Mouse (Mus musculus): ENCODE results near the gene Golph3l. TPM values are rescaled to one million over a fixed set of nuclear protein-coding genes. Genes with fewer than 3 reads are reported as not detected.
"Not testable (repeated sequence)": the region's sequence is repeated elsewhere in the genome, so short reads cannot be mapped to it uniquely, and the experiment has no call there.

The Golph3l gene
- polyA plus RNA-seq, 1 experiment from 2014 or later: 31.4 TPM

DNA sequence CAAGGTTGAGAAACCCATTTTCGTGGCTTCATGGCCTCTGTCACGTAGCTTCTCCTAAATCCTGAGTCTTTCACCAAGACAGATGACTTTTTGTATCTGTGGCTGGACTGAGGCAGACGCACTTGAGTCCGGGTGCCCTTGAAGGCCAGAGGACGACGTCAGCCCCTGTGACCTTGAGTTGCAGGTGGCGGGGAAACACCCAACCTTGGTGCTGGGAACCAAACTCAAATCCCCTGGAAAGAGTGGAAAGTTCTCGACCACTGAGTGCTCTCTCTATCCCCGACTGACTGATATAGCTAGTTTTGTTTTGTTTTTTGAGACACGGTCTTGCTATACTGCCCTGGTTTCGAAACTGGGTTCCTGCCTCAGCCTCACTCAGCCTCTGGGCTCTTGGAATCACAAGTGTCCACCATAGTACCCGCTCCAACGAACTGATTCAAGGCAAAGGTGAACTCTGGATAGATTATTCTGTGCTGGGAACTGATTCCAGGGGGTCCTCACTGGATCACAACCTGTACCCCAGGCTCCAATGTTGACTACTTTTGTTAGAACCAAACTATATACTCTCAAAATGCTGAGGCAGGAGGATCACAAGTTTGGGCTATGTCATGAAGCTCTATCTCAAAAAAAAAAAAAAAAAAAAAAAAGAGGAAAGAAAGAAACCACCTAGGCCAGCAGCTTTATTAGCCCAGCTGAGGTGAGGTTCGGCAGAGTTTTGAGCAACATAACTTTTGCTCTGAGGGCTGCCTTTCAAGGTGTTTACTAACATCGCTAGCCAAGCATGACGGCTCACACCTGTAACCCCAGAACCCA is 62.9 kb downstream of the Golph3l start:
- Histone ChIP-seq H3K4me1 (peaks cover 19% of the 10 kb centered on the region), H3K4me3 (no peak overlapping the region), H3K36me3 (no peaks in the 10 kb centered on the region), H3K27ac (replicated peaks) (0 out of 2 replicates have a peak overlapping the region, but pooled peaks have one; percentile 0), H3K9me3 (replicated peaks) (no peaks in the 10 kb centered on the region), H3K27me3 (ENCODE audit: low read depth, poor library complexity, severe bottlenecking) (no peaks in the 10 kb centered on the region)
- WGBS: 89% methylated on average over 16 of the region's 16 CpGs
- DNase-seq (ENCODE audit: low spot score): no peak

DNA sequence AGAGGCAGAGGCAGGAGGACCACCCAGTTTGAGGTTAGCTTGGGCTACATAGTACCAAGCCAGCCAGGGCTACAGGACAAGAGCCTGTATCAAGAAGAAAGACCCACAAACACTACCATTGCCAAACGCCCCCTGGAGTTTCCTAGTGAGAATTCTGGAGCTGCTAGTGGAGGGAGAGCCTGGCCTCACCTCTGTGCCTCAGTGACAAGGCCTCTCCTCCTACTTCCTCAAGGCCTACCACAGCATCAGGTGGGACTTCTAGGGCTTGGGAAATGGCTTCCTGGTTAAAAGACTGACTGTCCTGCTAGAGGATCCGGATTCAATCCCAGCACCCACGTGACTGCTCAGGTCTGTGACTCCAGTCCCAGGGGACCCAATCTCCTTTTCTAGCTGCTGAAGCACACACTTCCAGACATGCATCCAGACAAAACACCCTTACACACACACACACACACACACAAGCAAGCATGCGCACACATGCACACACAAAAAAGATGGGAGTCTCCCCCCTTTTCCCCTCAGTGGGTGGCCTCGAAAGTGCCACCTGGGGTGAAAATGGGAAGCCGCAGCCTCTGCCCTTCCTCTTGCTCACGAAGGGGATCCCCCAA is 63.6 kb downstream of the Golph3l start:
- Histone ChIP-seq H3K4me1 (peaks cover 19% of the 10 kb centered on the region), H3K27ac (replicated peaks) (0 out of 2 replicates have a peak overlapping the region, but pooled peaks have one; percentile 0), H3K27me3 (ENCODE audit: low read depth, poor library complexity, severe bottlenecking) (no peaks in the 10 kb centered on the region), H3K36me3 (no peaks in the 10 kb centered on the region), H3K4me3 (no peak overlapping the region), H3K9me3 (replicated peaks) (no peaks in the 10 kb centered on the region)
- DNase-seq (ENCODE audit: low spot score): no peak
- 55% methylated on average over 7 of the region's 7 CpGs for WGBS

DNA sequence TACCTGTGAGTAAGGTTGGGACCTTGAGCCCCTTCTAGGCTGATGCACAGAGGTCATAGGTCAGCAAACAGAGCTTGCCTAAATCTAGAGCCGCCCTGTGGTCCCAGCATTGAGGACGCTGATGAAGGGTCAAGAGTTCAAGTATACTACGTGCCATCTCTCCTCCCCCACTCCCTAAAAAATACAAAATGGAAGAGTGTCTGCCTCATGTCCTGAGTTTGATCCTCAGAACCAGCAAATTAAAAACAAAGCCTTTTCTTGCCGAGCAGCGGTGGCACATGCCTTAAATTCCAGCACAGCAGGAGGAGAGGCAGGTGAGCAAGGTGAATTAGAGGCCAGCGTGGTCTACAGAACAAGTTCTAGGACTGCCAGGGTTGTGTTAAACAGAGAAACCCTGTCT is 64.1 kb downstream of the Golph3l start:
- Histone ChIP-seq H3K4me1 (peaks cover 24% of the 10 kb centered on the region), H3K27ac (replicated peaks) (no peak overlapping the region), H3K27me3 (ENCODE audit: low read depth, poor library complexity, severe bottlenecking) (no peaks in the 10 kb centered on the region), H3K4me3 (no peak overlapping the region), H3K36me3 (no peaks in the 10 kb centered on the region), H3K9me3 (replicated peaks) (no peaks in the 10 kb centered on the region)
- 11% methylated on average over 6 of the region's 6 CpGs for WGBS
- DNase-seq (ENCODE audit: low spot score): no peak

DNA sequence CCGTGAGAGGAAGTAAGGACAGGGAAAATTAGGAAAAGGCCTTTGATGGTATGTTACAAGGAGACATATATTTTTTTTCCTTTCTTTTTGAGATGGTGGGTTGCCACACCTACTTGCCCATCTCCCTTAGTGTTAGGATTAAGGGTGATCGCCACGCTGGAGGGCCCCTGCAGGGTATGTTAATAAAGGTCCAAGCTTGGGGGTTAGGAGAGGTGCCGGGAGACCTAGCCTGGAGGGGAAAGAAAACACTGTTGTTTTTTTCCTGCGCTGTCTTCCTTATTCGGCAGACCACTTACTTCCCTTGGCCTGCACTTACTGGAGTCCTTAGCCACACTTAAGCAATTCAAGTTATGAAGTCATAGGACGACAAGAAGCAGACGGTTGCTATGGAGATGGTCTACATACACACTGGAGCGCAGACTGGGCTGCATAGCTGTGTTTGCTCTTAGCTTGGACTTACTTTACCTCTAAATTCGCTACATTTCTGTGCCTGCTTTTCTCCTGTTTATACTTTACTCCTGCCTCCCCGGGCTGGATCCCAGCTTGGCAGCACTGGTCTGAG is 64.8 kb downstream of the Golph3l start:
- no peaks in the 10 kb centered on the region for H3K27me3 ChIP-seq (ENCODE audit: low read depth, poor library complexity, severe bottlenecking)
- no peaks in the 10 kb centered on the region for H3K9me3 ChIP-seq (replicated peaks)
- 20% methylated on average over 11 of the region's 11 CpGs for WGBS
- H3K4me3 ChIP-seq: no peak overlapping the region; the same call in 1 of the 2 replicates
- H3K36me3 ChIP-seq: no peaks in the 10 kb centered on the region
- peaks cover 24% of the 10 kb centered on the region for H3K4me1 ChIP-seq
- no peak for DNase-seq (ENCODE audit: low spot score)
- H3K27ac ChIP-seq (replicated peaks): peak overlapping the region; percentile 57; the same call in 1 of the 2 replicates

DNA sequence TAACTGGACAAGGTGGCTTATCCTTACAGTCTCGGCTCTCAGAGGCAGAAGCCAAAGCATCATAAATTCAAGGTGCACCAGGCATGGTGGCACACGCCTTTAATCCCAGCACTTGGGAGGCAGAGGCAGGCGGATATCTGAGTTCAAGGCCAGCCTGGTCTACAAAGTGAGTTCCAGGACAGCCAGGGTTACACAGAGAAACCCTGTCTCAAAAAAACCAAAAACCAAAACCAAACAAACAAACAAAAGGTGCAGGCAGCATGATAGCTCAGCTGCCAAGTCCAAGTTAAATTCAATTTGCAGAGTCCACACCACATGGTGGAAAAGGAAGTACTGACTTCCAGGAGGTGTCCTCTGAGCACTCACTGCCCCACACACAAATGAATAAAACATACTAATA is 65.6 kb downstream of the Golph3l start:
- H3K4me3 ChIP-seq; DNase-seq (ENCODE audit: low spot score); H3K9me3 ChIP-seq (replicated peaks); H3K27me3 ChIP-seq (ENCODE audit: low read depth, poor library complexity, severe bottlenecking); H3K36me3 ChIP-seq; H3K27ac ChIP-seq (replicated peaks): not testable (repeated sequence)
- WGBS: 89% methylated on average over 3 of the region's 3 CpGs
- H3K4me1 ChIP-seq: peaks cover 24% of the 10 kb centered on the region

DNA sequence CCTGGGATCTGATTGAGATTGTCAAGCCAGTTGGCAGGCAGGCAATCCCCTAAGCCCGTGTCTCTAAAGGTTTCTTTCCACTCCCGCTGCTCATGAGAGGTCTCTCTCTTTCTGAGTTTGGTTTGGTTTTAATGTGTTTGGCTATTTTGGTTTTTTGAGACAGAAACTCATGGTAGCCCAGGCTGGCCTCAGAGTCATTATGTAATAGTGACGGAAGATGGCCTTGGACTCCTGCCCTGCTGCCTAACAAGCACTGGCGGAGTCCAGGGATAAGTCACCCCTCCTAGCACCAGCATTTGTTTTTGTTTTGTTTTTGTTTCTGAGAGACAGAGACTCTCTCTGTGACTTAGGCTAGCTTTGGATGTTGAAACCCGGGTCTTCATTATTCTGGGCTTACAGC is 66.7 kb downstream of the Golph3l start:
- no peak for DNase-seq (ENCODE audit: low spot score)
- H3K27me3 ChIP-seq (ENCODE audit: low read depth, poor library complexity, severe bottlenecking): no peaks in the 10 kb centered on the region
- H3K4me3 ChIP-seq: no peak overlapping the region
- 88% methylated on average over 5 of the region's 5 CpGs for WGBS
- H3K27ac ChIP-seq (replicated peaks): no peak overlapping the region
- peaks cover 3% of the 10 kb centered on the region for H3K36me3 ChIP-seq
- peaks cover 28% of the 10 kb centered on the region for H3K4me1 ChIP-seq
- no peaks in the 10 kb centered on the region for H3K9me3 ChIP-seq (replicated peaks)

DNA sequence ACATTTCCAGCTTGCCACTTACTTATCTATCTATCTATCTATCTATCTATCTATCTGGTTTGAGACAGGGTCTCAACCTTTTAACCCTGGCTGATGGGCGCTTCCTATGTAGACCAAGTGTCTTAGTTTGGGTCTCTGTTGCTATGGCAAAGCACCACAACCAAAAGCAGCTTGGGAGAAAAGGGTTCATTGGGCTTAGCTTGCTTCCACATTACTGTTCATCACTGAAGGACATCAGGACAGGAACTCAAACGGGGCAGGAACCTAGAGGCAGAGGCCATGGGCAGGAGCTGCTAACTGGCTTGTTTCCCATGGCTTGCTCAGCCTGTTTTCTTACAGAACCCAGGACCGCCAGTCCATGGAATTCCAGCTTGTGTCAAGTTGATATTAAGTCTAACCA is 68.4 kb downstream of the Golph3l start:
- Histone ChIP-seq H3K27me3 (ENCODE audit: low read depth, poor library complexity, severe bottlenecking) (no peaks in the 10 kb centered on the region), H3K36me3 (peaks cover 20% of the 10 kb centered on the region), H3K4me3 (no peak overlapping the region), H3K9me3 (replicated peaks) (no peaks in the 10 kb centered on the region), H3K4me1 (peaks cover 45% of the 10 kb centered on the region), H3K27ac (replicated peaks) (no peak overlapping the region)
- no peak for DNase-seq (ENCODE audit: low spot score)
- 91% methylated on average over 3 of the region's 3 CpGs for WGBS

DNA sequence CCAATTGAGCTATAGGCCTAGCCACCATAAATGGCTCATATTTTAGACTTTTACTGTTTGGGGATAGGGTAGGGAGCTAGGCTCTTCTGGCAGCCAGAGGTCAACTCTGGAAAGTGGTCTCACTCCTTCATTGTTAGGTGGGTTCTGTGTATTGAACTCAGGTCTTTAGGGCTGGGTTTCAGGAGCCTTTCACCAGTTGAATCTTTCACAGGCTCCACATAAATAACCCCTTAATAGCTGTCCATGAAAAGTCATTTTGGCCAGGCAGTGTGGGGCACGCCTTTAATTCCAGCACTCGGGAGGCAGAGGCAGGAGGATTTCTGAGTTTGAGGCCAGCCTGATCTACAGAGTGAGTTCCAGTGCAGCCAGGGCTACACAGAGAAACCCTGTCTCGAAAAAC is 69.0 kb downstream of the Golph3l start:
- no peak for DNase-seq (ENCODE audit: low spot score)
- H3K27ac ChIP-seq (replicated peaks): peak overlapping the region; percentile 99
- WGBS: 89% methylated on average over 3 of the region's 3 CpGs

DNA sequence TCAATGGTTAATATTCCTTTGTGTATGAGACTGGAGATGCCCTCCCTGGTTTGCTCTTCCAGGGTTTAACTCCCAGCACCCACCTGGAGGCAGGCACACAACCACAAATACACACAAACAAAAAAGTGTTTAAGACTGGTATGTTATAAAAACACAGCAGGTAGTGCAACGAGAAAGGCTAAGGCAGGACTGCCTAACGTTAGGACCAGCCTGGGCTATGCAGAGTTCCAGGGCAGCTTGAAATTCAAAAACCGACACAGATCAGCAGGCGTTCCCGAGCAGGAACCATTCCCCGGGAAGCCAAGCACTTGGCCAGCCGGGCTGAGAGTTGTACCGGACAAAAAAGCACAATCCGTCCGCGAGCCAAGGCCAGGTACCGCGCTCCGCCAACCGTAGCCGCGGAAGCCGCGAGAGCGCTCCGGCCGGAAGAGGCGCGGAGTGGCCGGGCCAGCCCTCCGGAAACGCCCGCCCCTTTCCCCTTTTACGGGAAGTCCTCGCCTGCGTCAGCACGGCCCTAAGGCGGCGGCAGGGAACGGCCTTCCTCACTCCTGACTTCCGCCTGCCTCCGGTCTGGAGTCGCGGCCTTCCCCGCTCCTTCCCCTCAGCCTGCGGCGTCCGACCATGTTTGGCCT is 69.6 kb downstream of the Golph3l start, which contains the start of gene Mcl1:
Gene Mcl1 (plus strand): TSS at position 553 of the 632 bp plus-strand sequence.
- H3K4me1 ChIP-seq: peaks cover 47% of the 10 kb centered on the region
- H3K36me3 ChIP-seq: peaks cover 32% of the 10 kb centered on the region
- no peaks in the 10 kb centered on the region for H3K9me3 ChIP-seq (replicated peaks)
- H3K4me3 ChIP-seq: peak within 1 kb of the TSS; percentile 85
- H3K27me3 ChIP-seq (ENCODE audit: low read depth, poor library complexity, severe bottlenecking): no peaks in the 10 kb centered on the region
- under 1% methylated on average over 43 of the region's 43 CpGs for WGBS
- peak; percentile 96 for DNase-seq (ENCODE audit: low spot score)
- peak within 1 kb of the TSS; percentile 99 for H3K27ac ChIP-seq (replicated peaks)

More for the DNA sequence above, 69.0 kb downstream of the Golph3l start:
- Histone ChIP-seq H3K36me3 (peaks cover 26% of the 10 kb centered on the region), H3K27me3 (ENCODE audit: low read depth, poor library complexity, severe bottlenecking) (no peaks in the 10 kb centered on the region), H3K9me3 (replicated peaks) (no peaks in the 10 kb centered on the region), H3K4me3 (peak overlapping the region; percentile 85), H3K4me1 (peaks cover 47% of the 10 kb centered on the region)

DNA sequence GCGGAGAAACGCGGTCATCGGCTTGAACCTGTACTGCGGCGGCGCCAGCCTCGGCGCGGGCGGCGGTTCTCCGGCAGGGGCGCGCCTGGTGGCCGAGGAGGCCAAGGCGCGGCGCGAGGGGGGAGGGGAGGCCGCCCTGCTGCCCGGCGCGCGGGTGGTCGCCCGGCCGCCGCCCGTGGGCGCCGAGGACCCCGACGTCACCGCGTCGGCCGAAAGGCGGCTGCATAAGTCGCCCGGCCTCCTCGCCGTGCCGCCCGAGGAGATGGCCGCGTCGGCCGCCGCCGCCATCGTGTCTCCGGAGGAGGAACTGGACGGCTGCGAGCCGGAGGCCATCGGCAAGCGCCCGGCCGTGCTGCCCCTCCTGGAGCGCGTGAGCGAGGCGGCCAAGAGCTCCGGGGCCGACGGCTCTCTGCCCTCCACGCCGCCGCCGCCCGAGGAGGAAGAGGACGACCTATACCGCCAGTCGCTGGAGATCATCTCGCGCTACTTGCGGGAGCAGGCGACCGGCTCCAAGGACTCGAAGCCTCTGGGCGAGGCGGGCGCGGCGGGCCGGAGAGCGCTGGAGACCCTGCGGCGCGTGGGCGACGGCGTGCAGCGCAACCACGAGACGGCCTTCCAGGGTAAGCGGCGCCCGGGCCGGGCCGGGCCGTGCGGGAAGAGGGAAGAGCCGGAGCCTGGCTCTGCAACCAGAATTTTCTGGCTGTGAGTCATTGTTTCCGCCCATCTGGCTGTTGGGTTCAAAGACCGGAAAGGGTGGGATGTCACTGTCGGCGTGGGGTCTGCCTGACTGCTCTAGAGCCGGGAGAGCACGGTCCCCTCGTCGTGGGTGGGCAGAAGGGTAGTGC is 70.4 kb downstream of the Golph3l start:
- Histone ChIP-seq H3K4me3 (peak overlapping the region; percentile 85), H3K9me3 (replicated peaks) (no peaks in the 10 kb centered on the region), H3K36me3 (peaks cover 40% of the 10 kb centered on the region), H3K4me1 (peaks cover 43% of the 10 kb centered on the region), H3K27me3 (ENCODE audit: low read depth, poor library complexity, severe bottlenecking) (no peaks in the 10 kb centered on the region), H3K27ac (replicated peaks) (peak overlapping the region; percentile 99)
- DNase-seq (ENCODE audit: low spot score): peak; percentile 83
- WGBS: under 1% methylated on average over 105 of the region's 113 CpGs

DNA sequence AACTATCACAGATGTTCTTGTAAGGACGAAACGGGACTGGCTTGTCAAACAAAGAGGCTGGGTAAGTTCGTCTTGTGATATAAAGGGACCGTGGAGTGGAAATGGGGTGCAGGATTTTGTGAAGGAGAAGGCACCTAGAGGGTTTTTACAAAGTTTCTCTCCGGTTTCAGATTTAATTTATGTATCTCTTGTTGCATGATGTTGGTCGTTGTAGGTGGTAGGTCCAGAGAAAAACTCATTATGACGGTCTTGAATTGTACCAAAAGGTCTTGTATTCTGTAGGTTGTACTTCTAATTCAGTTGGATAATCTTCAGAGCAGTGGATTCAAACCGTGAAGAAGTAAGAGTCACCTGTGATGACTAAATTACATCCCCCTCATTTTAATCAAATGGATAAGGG is 71.2 kb downstream of the Golph3l start:
- peaks cover 43% of the 10 kb centered on the region for H3K4me1 ChIP-seq
- WGBS: 3% methylated on average over 8 of the region's 8 CpGs
- no peak for DNase-seq (ENCODE audit: low spot score)
- H3K27me3 ChIP-seq (ENCODE audit: low read depth, poor library complexity, severe bottlenecking): no peaks in the 10 kb centered on the region
- H3K27ac ChIP-seq (replicated peaks): peak overlapping the region; percentile 99
- H3K36me3 ChIP-seq: peaks cover 48% of the 10 kb centered on the region
- H3K4me3 ChIP-seq: peak overlapping the region; percentile 85
- H3K9me3 ChIP-seq (replicated peaks): no peaks in the 10 kb centered on the region

Data from midbrain, embryonic 10.5 days (tissue).